Mouse (Mus musculus): ENCODE data around the gene 1700021F07Rik. TPM values are rescaled to one million over a fixed set of nuclear protein-coding genes. Genes with fewer than 3 reads are reported as not detected.

Gene 1700021F07Rik
- polyA plus RNA-seq, 1 experiment, result not detected

DNA sequence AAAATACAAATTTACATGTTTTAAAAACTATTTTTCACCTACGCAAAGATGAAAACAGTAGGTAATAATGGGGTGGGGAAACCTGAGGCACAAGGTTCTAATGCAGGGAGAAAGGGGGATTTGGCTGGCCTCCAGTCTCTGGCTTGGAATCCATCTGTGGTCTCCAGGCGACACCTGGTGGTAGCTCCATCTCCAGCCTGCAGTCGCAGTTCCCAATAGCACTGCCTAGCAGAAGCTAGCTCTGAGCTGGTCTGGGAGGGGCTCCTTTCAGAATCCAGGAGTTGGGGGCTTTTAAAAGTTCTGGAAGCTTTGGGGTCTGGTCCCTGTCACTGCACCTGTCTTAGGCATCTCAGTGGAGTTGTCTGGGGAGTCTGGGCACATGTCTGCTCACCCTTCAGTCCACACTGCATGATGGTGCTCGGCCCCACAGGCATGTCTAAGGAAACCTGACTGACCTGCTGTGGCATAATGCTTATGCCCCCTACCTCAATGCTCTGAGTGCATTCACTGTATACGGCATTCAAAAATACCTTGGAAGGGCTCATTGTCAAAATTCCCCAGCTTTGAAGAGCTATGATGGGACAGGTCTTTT, 39.6 kb downstream of the 1700021F07Rik start:
- H3K4me3 ChIP-seq (ENCODE audit: insufficient read depth, poor library complexity, severe bottlenecking), result no peak overlapping the region
- TF ChIP-seq CTCF (IDR thresholded peaks at IDR 0.05; ENCODE audit: control insufficient read depth, insufficient read depth, insufficient read length) (peak; percentile 87), CEBPB (IDR thresholded peaks at IDR 0.05; ENCODE audit: low read depth) (no peak)
- H3K79me3 ChIP-seq (ENCODE audit: low read depth), result no peaks in the 10 kb centered on the region
- H3K27me3 ChIP-seq (ENCODE audit: control insufficient read depth, insufficient read depth, insufficient read length), result no peaks in the 10 kb centered on the region
- no peak overlapping the region for H3ac ChIP-seq (ENCODE audit: control insufficient read depth, insufficient read length, low read depth)
- H3K79me2 ChIP-seq (ENCODE audit: control insufficient read depth, insufficient read depth), result no peaks in the 10 kb centered on the region
- no peaks in the 10 kb centered on the region for H3K36me3 ChIP-seq (ENCODE audit: control insufficient read depth, insufficient read depth)

DNA sequence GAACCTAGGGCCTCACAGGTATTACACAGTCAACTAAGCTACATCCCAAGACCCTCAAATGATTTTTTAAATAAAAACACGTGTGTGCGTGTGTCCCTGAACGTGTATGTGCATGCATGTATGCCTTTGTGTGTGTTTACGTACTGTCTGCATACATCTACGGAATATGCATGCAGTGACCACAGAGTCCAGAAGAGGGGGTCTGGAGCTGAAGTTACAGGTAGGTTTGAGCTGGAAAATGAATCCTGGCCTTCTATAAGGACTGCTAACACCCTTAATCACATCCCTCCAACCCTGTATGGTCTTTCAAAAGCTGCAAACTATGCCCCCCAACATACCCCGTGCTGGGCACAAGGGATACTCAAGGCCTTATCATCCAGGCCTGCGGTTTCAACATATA, 41.0 kb downstream of the 1700021F07Rik start:
- Histone ChIP-seq H3ac (ENCODE audit: control insufficient read depth, insufficient read length, low read depth) (no peak overlapping the region), H3K4me3 (ENCODE audit: insufficient read depth, poor library complexity, severe bottlenecking) (no peak overlapping the region), H3K36me3 (ENCODE audit: control insufficient read depth, insufficient read depth) (no peaks in the 10 kb centered on the region), H3K79me2 (ENCODE audit: control insufficient read depth, insufficient read depth) (no peaks in the 10 kb centered on the region), H3K79me3 (ENCODE audit: low read depth) (no peaks in the 10 kb centered on the region), H3K27me3 (ENCODE audit: control insufficient read depth, insufficient read depth, insufficient read length) (peaks cover 5% of the 10 kb centered on the region)
- TF ChIP-seq MAX (IDR thresholded peaks at IDR 0.05) (no peak), USF1 (IDR thresholded peaks at IDR 0.05; ENCODE audit: low read depth) (no peak), CEBPB (IDR thresholded peaks at IDR 0.05; ENCODE audit: low read depth) (no peak), CTCF (IDR thresholded peaks at IDR 0.05; ENCODE audit: control insufficient read depth, insufficient read depth, insufficient read length) (no peak), MYOG (IDR thresholded peaks at IDR 0.05; ENCODE audit: control insufficient read depth, extremely low read depth, insufficient read length) (no peak), FOSL1 (IDR thresholded peaks at IDR 0.05; ENCODE audit: insufficient read depth, low read length, poor library complexity, severe bottlenecking) (no peak), MYOD1 (IDR thresholded peaks at IDR 0.05; ENCODE audit: control insufficient read depth, insufficient read length, low read depth) (no peak)

GRCm38 (mm10) chr2:173564179-173564578, 41.8 kb downstream of the 1700021F07Rik start:
- TF ChIP-seq USF1 (IDR thresholded peaks at IDR 0.05; ENCODE audit: low read depth) (no peak), MYOG (IDR thresholded peaks at IDR 0.05; ENCODE audit: control insufficient read depth, extremely low read depth, insufficient read length) (no peak), CTCF (IDR thresholded peaks at IDR 0.05; ENCODE audit: control insufficient read depth, insufficient read depth, insufficient read length) (no peak), FOSL1 (IDR thresholded peaks at IDR 0.05; ENCODE audit: insufficient read depth, low read length, poor library complexity, severe bottlenecking) (no peak), MAX (IDR thresholded peaks at IDR 0.05) (no peak), MYOD1 (IDR thresholded peaks at IDR 0.05; ENCODE audit: control insufficient read depth, insufficient read length, low read depth) (no peak), CEBPB (IDR thresholded peaks at IDR 0.05; ENCODE audit: low read depth) (no peak)
- Histone ChIP-seq H3K4me3 (ENCODE audit: insufficient read depth, poor library complexity, severe bottlenecking) (no peak overlapping the region), H3K27me3 (ENCODE audit: control insufficient read depth, insufficient read depth, insufficient read length) (peaks cover 10% of the 10 kb centered on the region), H3K79me3 (ENCODE audit: low read depth) (no peaks in the 10 kb centered on the region), H3K79me2 (ENCODE audit: control insufficient read depth, insufficient read depth) (no peaks in the 10 kb centered on the region), H3ac (ENCODE audit: control insufficient read depth, insufficient read length, low read depth) (no peak overlapping the region), H3K36me3 (ENCODE audit: control insufficient read depth, insufficient read depth) (no peaks in the 10 kb centered on the region)

Other genes with a start within 250 kb of the 1700021F07Rik start
- gene Pmepa1, start 246.1 kb upstream of the 1700021F07Rik start, polyA plus RNA-seq (2012; fragmentation: generic; extraction: Trizol), result 180 TPM
- gene Ankrd60, start 55.8 kb downstream of the 1700021F07Rik start, polyA plus RNA-seq (2012; fragmentation: generic; extraction: Trizol), result not detected
- gene Rab22a, start 137.2 kb downstream of the 1700021F07Rik start, polyA plus RNA-seq (2012; fragmentation: generic; extraction: Trizol), result 11.8 TPM
- gene 1700010B08Rik, start 196.8 kb downstream of the 1700021F07Rik start, polyA plus RNA-seq (2012; fragmentation: generic; extraction: Trizol), result not detected
- 37.4 TPM for gene Vapb, start 214.9 kb downstream of the 1700021F07Rik start, polyA plus RNA-seq (2012; fragmentation: generic; extraction: Trizol)